8 mouse cellular contexts compared by ENCODE assay signal in genomic region chr17:14397456-14397855, GRCm38 (mm10).
A peak's percentile ranks its signal among the peaks of the same experiment; 100 is the strongest.
DNase-seq lines count a peak whose midpoint lies in the region; ATAC-seq and TF ChIP-seq lines count a peak whose summit lies in the region.

No protein-coding gene starts in this region.

- H3K4me2 ChIP-seq in kidney, postnatal 0 days (ENCODE audit: low read length), result no peak overlapping the region
- no peak overlapping the region for H3K4me2 ChIP-seq in stomach, embryonic 15.5 days

- DNase-seq in right cerebral cortex, postnatal 10 days (ENCODE audit: low spot score in 2 of 2), result peak; percentile 57 to 66
- DNase-seq in right cerebral cortex, postnatal 14 days, result no peak
- peak; percentile 50 to 80 for DNase-seq in gastrocnemius, postnatal 4 days (ENCODE audit: low spot score in 2 of 2)
- DNase-seq in kidney, postnatal 0 days (ENCODE audit: low spot score), result peak; percentile 81
- no peak for DNase-seq in layer of hippocampus, adult 8-10 months (ENCODE audit: low spot score in 2 of 2)
- no peak for DNase-seq in MN1 (ENCODE audit: low spot score)

- 39% methylated on average over 5 of the region's 5 CpGs for WGBS in kidney, postnatal 0 days
- WGBS in stomach, embryonic 15.5 days, result 34% methylated on average over 5 of the region's 5 CpGs

- H3K36me3 ChIP-seq in kidney, postnatal 0 days (ENCODE audit: insufficient read depth, low read length), result no peaks in the 10 kb centered on the region
- H3K36me3 ChIP-seq in stomach, embryonic 15.5 days, result no peaks in the 10 kb centered on the region

- no peak overlapping the region for H3K4me3 ChIP-seq in kidney, postnatal 0 days (replicated peaks; ENCODE audit: low read depth, low read length)
- H3K4me3 ChIP-seq in stomach, embryonic 15.5 days (replicated peaks), result no peak overlapping the region

- no peaks in the 10 kb centered on the region for H3K4me1 ChIP-seq in kidney, postnatal 0 days (replicated peaks; ENCODE audit: insufficient read depth, low read length)
- H3K4me1 ChIP-seq in stomach, embryonic 15.5 days, result no peaks in the 10 kb centered on the region

- H3K9ac ChIP-seq in kidney, postnatal 0 days (ENCODE audit: low read depth, low read length), result no peak overlapping the region
- H3K9ac ChIP-seq in stomach, embryonic 15.5 days, result no peak overlapping the region

- no peak overlapping the region for H3K27ac ChIP-seq in kidney, postnatal 0 days
- H3K27ac ChIP-seq in stomach, embryonic 15.5 days, result no peak overlapping the region

- no peak for TF ChIP-seq CTCF in kidney, postnatal 0 days (IDR thresholded peaks at IDR 0.05; ENCODE audit: low read depth)

- 0 out of 2 replicates have a peak, but pooled peaks have one; percentile 46 for ATAC-seq in kidney, postnatal 0 days (replicated peaks; ENCODE audit: low FRiP score, low read depth)
- peak; percentile 78; the same call in 1 of the 2 replicates for ATAC-seq in stomach, embryonic 15.5 days (ENCODE audit: insufficient read depth, low FRiP score, low read depth)
- no peak for ATAC-seq in erythroid progenitor cell, adult 5-6 weeks (replicated peaks; ENCODE audit: low FRiP score, poor library complexity, severe bottlenecking)

- H3K27me3 ChIP-seq in kidney, postnatal 0 days (ENCODE audit: insufficient read depth, low read length), result no peaks in the 10 kb centered on the region
- no peaks in the 10 kb centered on the region for H3K27me3 ChIP-seq in stomach, embryonic 15.5 days (replicated peaks)

- no peaks in the 10 kb centered on the region for H3K9me3 ChIP-seq in kidney, postnatal 0 days (replicated peaks; ENCODE audit: low read length)
- H3K9me3 ChIP-seq in stomach, embryonic 15.5 days, result no peaks in the 10 kb centered on the region

Comparison
In these comparisons a context has a peak if more than half of its experiments do, and no peak if none do; other contexts are left out.
1. DNase-seq: peak in right cerebral cortex, postnatal 10 days (2 of 2), gastrocnemius, postnatal 4 days (2 of 2) and kidney, postnatal 0 days (single experiment); none in right cerebral cortex, postnatal 14 days (single experiment), layer of hippocampus, adult 8-10 months (0 of 2) and MN1 (single experiment).